Mouse (Mus musculus): ENCODE data around the gene Arhgap27. TPM values are rescaled to one million over a fixed set of nuclear protein-coding genes. Genes with fewer than 3 reads are reported as not detected.
"Not testable (repeated sequence)": the region's sequence is repeated elsewhere in the genome, so short reads cannot be mapped to it uniquely, and the experiment has no call there.

Arhgap27 gene
- total RNA-seq, 2 experiments from 2014 or later: 10.5 to 12.1 TPM

DNA sequence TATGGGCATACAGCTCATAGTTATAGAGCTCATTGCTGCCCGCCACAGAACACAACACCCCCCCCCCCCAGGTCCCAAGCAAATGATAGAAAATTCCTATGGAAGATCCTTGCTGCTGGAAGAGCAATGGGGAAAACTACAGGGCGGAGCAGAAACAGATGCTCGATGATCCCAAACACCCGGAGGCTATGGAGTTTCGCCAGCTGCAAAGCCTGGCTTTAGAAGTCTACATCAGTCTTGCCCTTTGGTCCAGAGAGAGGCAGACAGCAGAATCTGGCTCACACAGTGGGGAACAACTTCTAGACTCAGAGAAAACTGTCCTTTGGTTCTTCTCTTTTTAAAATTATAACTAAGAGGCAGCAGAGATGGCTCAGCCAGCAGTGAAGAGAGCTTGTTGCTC is 27.9 kb downstream of the Arhgap27 start:
- DNase-seq (ENCODE audit: low spot score in 2 of 2): no peak

DNA sequence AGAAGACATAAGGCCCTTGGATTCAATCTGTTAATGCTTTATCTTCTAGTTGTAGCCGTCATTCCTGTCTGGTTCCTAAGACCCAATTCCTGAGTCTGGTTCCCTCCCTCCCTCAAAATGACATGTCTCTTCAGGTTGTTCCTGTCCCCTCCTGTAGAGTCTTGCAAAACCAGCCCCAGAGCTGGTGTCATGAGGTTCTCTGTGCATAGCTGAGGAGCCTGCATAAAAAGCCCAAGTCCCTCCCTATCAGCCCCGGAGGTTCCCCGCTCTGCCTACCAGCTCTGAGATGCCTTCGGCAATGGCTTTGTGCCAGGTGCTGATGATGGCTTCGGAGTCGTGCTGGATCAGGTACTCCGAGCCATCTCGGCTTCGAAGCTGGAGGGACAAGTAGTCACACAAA is 28.6 kb downstream of the Arhgap27 start:
- DNase-seq (ENCODE audit: low spot score in 2 of 2): no peak

DNA sequence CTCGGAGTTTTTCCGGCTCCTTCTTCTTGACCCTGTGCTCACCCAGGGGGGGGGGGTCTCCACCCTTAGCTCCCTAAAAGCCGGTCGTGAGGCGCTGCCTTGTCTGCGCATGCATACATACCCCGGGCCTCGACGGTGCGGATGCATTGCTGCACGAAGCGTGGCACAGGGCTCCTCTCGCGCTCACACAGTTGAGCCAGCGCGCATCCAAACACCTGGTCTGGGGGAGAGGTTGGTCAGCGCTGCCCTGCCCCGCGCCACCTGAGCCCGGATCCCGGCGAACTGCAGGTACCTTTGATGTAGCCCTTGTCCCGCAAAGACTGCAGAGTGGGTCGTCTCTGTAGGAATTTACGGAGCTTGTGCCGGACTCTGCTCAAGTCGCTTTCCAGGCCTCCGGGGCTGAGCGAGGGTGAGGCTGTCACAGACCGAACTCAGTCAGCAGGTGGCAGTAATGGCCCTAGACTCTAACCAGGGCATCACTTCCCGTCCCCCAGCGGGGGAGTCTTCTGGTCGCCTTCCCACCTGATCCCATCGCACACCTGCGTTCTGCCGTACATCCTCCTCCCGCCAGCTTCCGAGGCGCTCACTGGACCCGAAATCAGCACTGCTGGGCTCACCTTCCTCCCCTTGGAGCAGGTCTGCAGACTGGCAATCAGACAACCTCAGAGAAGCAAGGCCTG is 29.6 kb downstream of the Arhgap27 start:
- DNase-seq (ENCODE audit: low spot score in 2 of 2): peak in 1 of 2 experiments; percentile 69

DNA sequence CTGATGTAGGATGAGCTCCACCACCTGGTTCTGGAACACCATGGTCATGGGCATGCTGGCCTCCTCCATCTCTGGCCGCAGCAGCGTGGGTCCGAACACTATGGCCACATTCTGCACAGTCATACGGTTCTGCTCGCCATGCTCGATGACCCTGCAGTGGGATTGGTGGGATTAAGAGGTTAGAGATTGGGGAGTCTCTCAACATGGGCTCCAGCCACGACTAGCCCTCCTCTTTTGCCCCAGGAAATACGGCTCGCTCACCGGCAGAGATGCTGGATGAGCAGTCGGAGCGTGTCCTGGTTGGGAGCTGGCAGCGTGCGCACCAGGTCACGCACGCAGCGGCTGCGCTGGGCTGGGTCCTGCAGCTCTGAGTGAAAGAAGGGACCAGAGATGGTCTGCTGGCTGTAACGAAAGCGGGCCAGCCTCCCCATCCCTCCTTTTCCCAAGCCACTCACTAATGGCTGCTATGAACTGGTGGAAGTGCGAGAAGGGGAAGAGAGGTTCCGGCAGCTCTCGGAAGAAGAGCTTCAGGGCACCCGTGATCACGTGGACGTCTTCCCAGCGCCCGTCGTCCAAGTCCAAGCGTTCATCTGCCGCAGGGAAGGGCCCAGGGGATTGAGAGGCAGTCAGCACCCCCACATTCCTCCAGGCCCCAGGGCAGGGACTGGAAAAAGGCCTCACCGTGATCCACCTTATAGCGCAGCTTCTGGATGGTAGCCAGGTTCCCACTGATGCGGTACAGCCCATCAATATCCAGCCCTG is 30.4 kb downstream of the Arhgap27 start:
- peak in 1 of 2 experiments; percentile 39 for DNase-seq (ENCODE audit: low spot score in 2 of 2)

DNA sequence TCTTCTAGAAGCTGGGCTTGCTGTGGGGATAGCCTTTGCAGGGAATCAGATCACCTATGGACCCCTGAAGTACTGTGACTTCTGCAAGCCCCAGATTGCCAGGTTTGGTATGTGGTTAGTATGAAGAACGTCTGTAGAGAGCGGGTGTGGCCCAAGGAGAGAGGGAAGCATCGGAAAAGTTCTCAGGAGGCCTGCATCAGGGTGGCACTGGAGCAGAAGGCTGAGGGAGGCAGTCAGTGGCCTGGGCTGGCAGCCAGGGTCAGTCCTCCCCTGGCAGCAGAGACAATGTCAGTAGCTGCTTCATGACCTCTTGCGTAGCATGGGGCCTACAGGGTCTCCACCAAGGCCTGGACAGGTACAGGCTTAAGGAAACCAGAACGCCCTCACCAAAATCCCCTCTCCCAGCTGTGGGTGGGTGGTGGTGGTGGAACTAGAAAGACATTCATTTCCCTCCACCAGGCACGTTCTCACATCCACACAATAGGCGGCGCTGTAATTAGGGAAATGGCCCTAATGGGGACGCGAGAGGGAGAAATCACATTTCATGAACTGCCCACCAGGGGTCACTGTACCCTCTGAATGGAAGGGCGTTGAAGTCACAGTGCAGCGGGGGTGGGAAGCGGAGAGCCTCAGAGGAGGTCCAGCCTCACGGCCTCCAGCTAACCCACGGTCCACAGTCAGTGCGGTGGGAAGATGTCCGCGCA is 31.2 kb downstream of the Arhgap27 start:
- peak; percentile 64 to 87 for DNase-seq (ENCODE audit: low spot score in 2 of 2)

DNA sequence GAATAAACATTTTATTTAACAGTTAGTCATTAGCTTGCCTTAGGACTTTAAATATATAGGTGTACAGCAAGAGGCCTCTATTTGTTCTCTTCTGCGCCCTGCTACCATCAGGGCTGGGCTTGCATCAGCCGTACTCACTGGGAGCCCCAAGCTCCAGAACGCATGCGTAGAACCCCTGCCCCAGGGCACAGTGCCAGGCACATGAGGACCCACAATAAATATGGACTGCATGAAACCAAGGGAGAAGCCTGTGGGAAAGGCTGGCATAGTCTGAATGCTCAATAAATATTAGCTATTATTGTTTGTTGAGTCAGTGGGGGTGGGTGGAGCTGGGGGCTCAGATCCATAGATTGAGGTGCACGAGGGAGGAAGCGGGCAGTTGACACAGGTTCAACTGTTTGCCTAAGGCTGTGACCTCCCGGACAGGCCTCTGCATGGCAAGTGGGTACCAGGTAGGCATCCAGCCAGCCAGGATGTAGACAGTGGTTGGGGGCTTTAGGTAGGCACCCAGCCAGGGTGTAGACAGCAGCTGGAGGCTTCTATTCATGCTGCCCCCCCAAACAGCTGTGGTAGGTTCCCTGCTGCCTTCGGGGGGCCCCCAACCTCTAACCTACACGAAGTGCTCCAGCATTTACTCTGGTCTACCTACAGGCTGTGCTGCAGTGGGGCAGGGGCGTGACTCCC is 31.8 kb downstream of the Arhgap27 start:
- DNase-seq (ENCODE audit: low spot score in 2 of 2): no peak

DNA sequence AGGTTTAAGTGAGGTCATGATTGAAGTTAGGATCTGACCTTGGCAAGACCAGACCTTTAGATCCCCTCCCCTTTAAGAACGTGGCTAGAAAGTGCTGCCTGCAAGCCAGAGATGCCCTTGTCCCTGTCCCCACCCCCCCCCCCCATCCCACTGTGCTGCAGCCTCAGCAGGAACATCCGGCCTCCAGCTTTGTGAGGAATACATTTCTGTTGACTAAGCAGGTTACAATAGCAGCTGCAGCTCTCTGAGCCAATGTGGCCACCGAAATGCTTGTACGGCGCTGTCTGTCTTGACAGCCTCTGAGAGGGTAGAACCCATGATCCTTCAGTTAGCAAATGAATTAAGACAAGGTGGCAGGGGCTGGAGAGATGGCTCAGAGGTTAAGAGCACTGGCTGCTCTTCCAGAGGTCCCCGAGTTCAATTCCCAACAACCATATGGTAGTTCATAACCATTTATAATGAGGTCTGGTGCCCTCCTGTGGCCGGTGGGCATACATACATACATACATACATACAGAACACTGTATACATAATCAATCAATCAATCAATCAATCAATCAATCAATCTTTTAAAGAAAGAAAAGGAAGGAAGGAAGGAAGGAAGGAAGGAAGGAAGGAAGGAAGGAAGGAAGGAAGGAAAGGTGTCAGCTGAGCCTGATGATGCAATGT is 32.7 kb downstream of the Arhgap27 start:
- DNase-seq (ENCODE audit: low spot score in 2 of 2): no peak

DNA sequence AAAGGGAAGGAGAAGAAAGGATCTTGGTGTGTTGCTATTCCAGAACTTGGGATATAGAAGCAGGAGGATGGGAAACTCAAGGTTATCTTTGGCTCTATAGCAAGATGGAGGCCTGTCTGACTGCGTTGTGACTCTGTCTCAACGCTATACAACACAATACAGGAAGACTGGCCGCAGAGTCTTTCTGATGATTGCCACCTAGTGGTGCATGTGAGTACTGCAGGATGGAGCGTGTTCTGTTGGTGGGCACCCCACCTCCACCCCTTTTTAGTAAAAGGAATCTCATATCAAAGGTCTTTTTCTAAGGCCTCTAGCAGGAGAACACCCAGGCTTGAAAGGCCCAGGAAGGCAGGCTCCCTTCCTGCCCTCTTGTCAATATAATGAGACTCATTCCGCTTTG is 36.5 kb downstream of the Arhgap27 start:
- DNase-seq (ENCODE audit: low spot score in 2 of 2): peak; percentile 56 to 89

DNA sequence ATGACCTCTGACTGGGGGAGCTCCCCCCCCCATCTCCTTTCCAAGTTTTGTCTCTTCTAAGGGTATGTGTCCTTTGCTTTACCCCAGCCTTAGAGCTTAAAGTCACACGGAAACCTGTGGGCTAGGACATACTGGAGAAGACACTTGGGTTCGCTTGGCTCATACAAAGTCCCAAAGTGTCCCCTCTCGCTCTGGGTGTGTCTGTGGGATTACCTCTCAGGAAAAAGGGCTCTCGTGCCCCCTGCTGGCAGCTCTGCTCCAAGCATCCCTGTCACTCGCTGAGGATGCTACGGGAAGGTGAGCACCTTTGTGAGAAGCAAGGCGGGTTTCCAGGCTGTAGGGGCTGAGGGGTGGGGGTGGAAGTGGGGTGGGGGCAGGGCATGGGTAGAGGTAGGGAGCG is 38.3 kb downstream of the Arhgap27 start:
- peak in 1 of 2 experiments; percentile 77 for DNase-seq (ENCODE audit: low spot score in 2 of 2)

DNA sequence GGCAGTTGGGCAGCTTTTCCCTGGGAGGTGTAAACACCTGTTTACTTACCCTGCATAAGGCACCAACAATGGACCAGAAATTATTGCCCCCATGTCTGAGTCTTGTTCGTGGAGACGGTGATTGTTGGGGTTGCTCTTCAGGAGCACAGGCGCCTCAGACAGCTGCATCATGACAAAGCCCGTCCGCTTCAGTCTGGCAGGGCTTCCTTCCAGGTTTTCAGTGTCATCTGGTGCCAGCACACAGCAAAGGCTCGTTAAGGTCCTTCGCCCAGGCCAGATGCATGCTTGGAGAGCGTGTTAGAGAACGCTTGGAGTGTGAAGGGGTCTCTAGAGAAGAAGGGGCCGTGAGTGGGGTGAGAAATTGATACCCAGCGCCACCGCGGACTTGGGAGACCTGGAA is 38.8 kb downstream of the Arhgap27 start:
- DNase-seq (ENCODE audit: low spot score in 2 of 2): no peak

DNA sequence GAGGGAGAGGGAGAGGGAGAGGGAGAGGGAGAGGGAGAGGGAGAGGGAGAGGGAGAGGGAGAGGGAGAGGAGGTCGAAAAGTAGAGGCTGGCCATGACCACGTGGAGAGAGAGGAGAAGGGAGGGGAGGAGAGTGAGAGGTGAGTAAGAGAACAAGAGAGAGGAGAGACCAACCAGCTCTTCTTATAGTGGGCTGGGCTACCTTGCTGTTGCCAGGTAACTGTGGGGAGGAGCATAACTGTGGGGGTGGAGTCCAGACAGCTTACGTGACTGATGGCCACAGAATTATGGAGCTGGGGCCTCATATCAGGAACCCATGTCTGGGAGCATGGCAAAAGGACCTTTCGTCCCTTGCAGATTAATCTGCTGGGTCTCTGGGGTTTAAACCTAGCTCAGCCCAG is 40.7 kb downstream of the Arhgap27 start:
- not testable (repeated sequence) for DNase-seq (ENCODE audit: low spot score in 2 of 2)

DNA sequence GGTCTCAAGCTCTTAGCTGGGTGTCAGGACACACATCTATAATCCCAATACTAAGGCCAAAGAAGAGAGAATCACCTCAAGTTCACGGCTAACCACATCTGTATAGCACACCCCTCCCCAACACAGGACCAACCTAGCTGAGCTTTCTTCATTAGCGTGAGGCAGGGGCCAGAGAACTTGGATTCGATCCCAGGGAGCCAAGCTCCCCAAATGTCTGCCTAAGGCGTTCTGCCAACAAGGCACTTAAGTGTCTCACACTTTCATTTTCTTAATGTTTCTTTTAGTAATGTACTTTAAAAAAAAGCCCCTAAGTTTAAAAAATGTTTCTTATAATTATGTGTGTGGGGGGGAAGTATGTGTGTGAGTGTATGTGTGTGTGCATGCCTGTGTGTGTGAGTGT is 42.8 kb downstream of the Arhgap27 start:
- no peak for DNase-seq (ENCODE audit: low spot score in 2 of 2)

DNA sequence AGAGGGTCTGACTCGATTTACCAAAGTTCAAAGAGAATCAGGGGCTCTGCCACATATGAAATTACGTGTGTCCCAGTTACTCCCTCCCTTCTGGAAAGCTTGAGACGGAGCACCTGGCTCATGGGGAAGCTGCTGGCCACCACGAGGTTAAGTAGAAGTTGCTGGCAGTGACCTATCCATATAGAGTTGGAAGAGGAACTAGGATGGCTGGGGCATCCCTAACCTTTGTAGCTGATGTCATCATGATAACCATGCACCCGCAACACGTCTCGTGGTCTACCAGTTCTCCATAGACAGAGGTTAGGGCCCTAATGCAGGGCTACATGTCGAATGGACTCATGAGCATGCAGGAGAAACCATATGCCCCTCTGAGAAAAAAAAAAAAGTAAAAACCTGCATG is 43.3 kb downstream of the Arhgap27 start:
- no peak for DNase-seq (ENCODE audit: low spot score in 2 of 2)

DNA sequence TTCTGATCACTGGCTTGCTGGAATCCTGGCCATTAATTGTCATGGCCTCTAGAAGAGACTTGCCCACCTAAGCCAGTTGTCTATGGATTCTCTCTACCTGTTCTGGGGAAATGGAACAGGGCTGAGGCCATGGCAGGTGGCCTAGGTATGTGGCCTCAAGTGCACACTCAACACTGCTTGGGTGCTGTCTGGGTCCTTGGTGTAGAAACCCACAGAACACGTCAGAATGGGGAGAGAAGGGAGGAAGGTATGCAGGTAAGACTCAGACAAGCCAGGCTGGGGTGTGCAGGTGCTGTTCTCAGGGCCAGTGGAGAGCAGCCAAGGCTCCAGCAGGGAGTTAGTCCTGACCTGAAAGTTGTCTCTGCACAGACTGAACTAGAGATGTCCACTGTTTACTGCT is 45.5 kb downstream of the Arhgap27 start:
- DNase-seq (ENCODE audit: low spot score in 2 of 2): no peak

DNA sequence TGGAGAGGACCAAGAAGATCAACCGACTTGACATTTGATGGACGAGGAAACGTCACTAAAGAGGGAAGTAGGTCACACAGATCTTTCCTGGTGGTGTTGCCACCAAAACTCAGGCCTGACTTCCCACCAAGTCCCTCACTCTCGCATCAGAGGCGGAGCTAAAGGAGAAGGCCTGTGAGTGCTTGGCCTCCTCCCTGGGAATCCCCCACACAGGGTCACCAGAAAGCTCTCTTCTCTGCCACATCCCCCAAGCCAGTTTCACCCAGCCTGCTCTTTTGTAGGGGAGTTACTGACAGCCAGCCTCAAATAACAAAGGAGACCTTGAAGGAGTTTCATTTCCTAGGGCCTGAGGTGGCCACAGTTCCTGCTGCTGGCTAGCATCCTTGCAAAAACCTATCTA is 48.1 kb downstream of the Arhgap27 start:
- DNase-seq (ENCODE audit: low spot score in 2 of 2): no peak

DNA sequence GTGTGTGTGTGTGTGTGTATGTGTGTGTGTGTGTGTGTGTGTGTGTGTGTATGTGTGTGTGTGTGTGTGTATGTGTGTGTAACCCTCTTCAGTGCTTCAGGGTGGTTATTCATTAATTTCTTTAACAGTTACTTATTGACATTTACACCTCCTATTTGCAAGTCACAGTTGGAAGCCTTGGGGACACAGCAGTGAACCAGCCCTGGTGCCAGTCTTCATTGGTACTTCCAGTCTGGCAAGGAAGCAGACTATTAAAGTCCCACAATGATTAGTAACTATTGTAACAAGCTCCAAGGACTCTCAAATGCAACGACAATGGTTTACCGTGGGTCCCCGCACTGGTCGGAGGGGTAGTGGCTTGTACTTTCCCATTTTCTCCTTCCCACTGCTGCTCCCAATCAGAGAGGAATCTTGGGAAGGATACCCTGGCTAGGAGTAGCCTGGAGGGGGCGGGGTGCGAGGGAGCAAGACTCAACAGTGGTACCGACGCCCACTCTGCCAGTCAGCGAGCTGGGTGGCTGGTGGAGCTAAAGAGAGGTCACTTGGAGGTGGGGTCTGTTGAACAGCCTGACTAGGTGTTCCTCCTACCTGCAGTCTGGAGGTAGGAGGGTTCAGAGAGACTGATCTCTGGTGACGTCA is 48.6 kb downstream of the Arhgap27 start:
- DNase-seq (ENCODE audit: low spot score in 2 of 2): no peak

DNA sequence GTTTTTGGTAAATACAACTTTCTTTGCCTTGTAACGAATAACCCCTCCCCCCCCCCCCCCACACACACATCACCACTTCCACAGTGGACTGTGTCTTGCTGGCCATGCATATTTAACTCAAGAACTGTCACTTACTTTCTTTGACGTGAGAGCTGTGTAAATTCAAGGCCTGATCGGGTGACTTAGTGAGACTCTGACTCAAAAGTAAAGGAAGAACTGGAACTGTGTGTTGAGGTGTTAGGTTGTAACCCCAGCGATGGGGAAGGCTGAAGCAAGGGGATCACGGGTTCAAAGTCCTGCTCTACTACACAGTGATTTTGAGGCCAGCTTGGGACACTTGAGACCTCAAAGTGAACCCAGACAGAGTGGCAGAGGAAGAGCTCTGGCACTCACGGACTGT is 50.0 kb downstream of the Arhgap27 start:
- DNase-seq (ENCODE audit: low spot score in 2 of 2): no peak

DNA sequence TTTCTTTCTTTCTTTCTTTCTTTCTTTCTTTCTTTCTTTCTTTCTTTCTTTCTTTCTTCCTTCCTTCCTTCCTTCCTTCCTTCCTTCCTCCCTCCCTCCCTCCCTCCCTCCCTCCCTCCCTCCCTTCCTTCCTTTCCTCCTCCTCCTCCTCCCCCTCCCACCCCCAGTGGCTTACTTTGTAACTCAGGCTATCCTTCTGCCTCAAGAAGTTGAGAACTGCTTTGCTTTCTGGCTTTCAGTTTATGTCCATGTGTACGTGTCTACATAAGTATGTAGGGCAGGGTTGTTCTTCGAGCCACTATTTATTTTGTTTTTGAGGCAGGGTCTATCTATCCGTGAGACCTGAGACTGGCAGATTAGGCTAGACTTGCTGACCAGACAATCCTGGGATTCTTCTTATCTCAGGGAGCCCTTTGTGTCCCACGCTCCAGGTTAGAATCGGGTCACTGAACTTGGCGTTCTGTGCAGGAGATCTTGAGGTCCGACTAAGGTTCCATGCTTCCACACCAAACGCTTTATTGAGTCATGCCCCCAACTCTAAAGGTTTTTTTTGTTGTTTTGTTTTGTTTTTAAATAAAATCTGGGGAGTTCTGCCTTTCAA is 50.7 kb downstream of the Arhgap27 start:
- no peak for DNase-seq (ENCODE audit: low spot score in 2 of 2)

DNA sequence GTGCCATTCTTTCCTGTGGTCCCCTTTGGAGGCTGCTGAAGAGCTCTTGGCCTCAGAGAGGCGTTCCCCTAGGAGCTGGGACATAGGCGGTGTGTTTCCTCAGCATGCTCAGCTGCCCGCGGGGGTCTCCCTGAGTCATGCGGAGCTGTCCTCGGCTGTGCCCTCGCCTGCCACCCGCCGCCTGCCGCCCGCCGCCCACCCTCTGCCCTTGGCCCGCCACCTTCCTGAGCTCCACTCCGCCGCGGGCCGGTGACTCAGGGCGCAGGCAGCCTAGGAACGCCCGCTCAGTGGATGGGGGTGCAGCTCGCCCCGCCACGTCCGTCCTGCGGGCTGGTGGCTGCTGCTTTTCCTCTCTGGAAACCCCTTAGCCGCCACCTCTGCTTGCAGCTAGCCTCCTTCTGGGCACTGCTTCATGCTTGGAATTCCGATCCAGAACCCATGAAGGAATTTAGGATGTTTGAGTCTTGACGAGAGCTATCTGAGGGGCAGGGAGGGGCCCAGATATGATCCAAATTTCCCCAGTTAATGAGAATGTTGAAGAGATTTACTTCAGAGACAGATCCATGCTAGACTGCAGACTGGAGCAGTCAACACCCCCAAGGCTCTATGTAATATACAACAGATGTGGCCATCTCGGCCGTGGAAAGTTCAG is 51.4 kb downstream of the Arhgap27 start:
- DNase-seq (ENCODE audit: low spot score in 2 of 2): no peak

Measured in layer of hippocampus, adult 18-20 months (tissue).